Mouse (Mus musculus): ENCODE measurements around the gene Fryl.

GRCm38 (mm10) chr5:73264122-73264521 is 7.7 kb upstream of the Fryl start:
- TF ChIP-seq POLR2A (IDR thresholded peaks at IDR 0.05; ENCODE audit: insufficient read length, low read depth) = no peak
- TF ChIP-seq E2F4 (IDR thresholded peaks at IDR 0.05; ENCODE audit: insufficient read depth) = no peak
- no peak for TF ChIP-seq USF1 (IDR thresholded peaks at IDR 0.05; ENCODE audit: low read depth)
- TF ChIP-seq MAX (IDR thresholded peaks at IDR 0.05; ENCODE audit: low read depth) = no peak
- TF ChIP-seq CEBPB (IDR thresholded peaks at IDR 0.05; ENCODE audit: insufficient read depth, poor library complexity, severe bottlenecking) = no peak
- no peak for TF ChIP-seq MYOG (IDR thresholded peaks at IDR 0.05; ENCODE audit: control insufficient read depth in 1 of 3, insufficient read depth in 1 of 3, insufficient read length in 2 of 3, low read depth in 2 of 3)
- no peak for TF ChIP-seq TCF12 (IDR thresholded peaks at IDR 0.05; ENCODE audit: insufficient read depth, poor library complexity, severe bottlenecking)
- TF ChIP-seq POLR2AphosphoS2 (IDR thresholded peaks at IDR 0.05; ENCODE audit: insufficient read length, low read depth) = no peak
- TF ChIP-seq SRF (IDR thresholded peaks at IDR 0.05; ENCODE audit: control insufficient read depth, insufficient read length, low read depth) = no peak
- TF ChIP-seq TCF3 (IDR thresholded peaks at IDR 0.05; ENCODE audit: insufficient read length, low read depth) = no peak
- TF ChIP-seq MYOD1 (IDR thresholded peaks at IDR 0.05; ENCODE audit: control insufficient read depth in 1 of 3, insufficient read length in 2 of 3, low read depth in 2 of 3) = no peak
- TF ChIP-seq REST (IDR thresholded peaks at IDR 0.05; ENCODE audit: insufficient read depth, insufficient read length) = no peak

Data from myocyte (in vitro differentiated cells).